Mouse (Mus musculus) small intestine, adult 2 months (tissue): ENCODE data around the gene Snrpb2. TPM values are rescaled to one million over a fixed set of nuclear protein-coding genes. Genes with fewer than 3 reads are reported as not detected.

Experiments
- H3K27ac ChIP-seq: fragments of 200-500 bp; 2 replicates; pipeline ENCODE4 v1.5.1; 2012; ENCODE audit warnings: low read depth, low read length, control low read depth, inconsistent platforms; ENCODE audit not compliant: insufficient read depth
- H3K27me3 ChIP-seq: fragments of 200-500 bp; 2 replicates; pipeline ENCODE4 v1.6.1; 2012; ENCODE audit warnings: mild to moderate bottlenecking, moderate library complexity, low read length, inconsistent platforms; ENCODE audit not compliant: control insufficient read depth, insufficient read depth
- H3K36me3 ChIP-seq: fragments of 200-500 bp; 2 replicates; pipeline ENCODE4 v1.6.1; 2012; ENCODE audit warnings: mild to moderate bottlenecking, low read length, control low read depth, inconsistent platforms; ENCODE audit not compliant: control insufficient read depth, insufficient read depth
- H3K4me1 ChIP-seq: fragments of 200-500 bp; 2 replicates; pipeline ENCODE4 v1.6.1; 2012; ENCODE audit warnings: low read length, inconsistent platforms, mixed read lengths; ENCODE audit not compliant: control insufficient read depth, insufficient read depth, insufficient read length
- H3K4me3 ChIP-seq: fragments of 200-500 bp; 2 replicates; pipeline ENCODE4 v1.5.1; 2012; ENCODE audit warnings: low read depth, mild to moderate bottlenecking, control low read depth, inconsistent platforms, low read length, moderate library complexity
- CTCF ChIP-seq: fragments of 200-500 bp; IDR thresholded peaks from 2 replicates; pipeline ENCODE4 v1.5.1; 2012; ENCODE audit warnings: low read depth, mild to moderate bottlenecking, control low read depth, inconsistent platforms, low read length, moderate library complexity, mixed read lengths; ENCODE audit not compliant: insufficient replicate concordance, insufficient read length; ENCODE audit errors: extremely low read depth
- POLR2A ChIP-seq: fragments of 200-500 bp; IDR thresholded peaks from 2 replicates; pipeline ENCODE4 v1.6.1; 2012; ENCODE audit warnings: low read depth, mild to moderate bottlenecking, control low read depth, inconsistent platforms, low read length, moderate library complexity
- WGBS: fragments of 180-500 bp; shearing (Covaris S2); methylation state at CpG from one replicate; pipeline ENCODE4 v1.1.7; 2018; 5-methylcytosine and 5-hydroxymethylcytosine counted together
- polyA plus RNA-seq: library from polyadenylated mRNA; depleted of rRNA; stranded (reverse); fragments of >200 nt; gene quantifications from 2 replicates; pipeline ENCODE4 v1.2.3, GENCODE M21; 2012

Gene Snrpb2
- polyA plus RNA-seq, 1 experiment, result 0.43 TPM

DNA sequence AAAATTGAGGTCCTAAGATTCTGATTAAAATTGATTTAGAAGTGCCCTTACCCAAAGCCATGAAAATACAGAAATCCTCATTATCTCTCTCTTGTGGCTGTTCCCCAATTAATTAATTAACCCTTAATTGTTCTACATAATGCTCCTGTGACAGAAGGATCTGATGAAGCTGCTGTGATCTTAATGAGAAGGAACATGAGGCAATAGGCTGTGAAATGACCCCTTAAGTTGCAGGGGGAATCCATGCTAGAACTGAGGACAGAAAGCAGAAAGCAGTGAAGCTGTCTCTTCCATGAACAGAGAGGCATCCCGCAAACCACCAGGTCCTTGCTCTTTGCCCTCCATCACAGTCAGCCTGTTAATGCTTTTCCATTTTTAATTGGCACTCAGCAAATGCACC, 31.6 kb upstream of the Snrpb2 start:
- no peak for TF ChIP-seq POLR2A
- WGBS, result 97% methylated on average over 1 of the region's 1 CpGs

GRCm38 (mm10) chr2:143032378-143033255, 30.2 kb upstream of the Snrpb2 start:
- no peaks in the 10 kb centered on the region for H3K27me3 ChIP-seq
- TF ChIP-seq POLR2A, result no peak
- TF ChIP-seq CTCF, result no peak
- no peaks in the 10 kb centered on the region for H3K4me1 ChIP-seq
- H3K27ac ChIP-seq, result no peak overlapping the region
- WGBS, result 79% methylated on average over 10 of the region's 10 CpGs
- H3K4me3 ChIP-seq, result no peak overlapping the region
- H3K36me3 ChIP-seq, result no peaks in the 10 kb centered on the region

More for the DNA sequence above, 31.6 kb upstream of the Snrpb2 start:
- Histone ChIP-seq H3K27me3 (no peaks in the 10 kb centered on the region), H3K4me1 (no peaks in the 10 kb centered on the region), H3K4me3 (no peak overlapping the region), H3K27ac (no peak overlapping the region), H3K36me3 (no peaks in the 10 kb centered on the region)

DNA sequence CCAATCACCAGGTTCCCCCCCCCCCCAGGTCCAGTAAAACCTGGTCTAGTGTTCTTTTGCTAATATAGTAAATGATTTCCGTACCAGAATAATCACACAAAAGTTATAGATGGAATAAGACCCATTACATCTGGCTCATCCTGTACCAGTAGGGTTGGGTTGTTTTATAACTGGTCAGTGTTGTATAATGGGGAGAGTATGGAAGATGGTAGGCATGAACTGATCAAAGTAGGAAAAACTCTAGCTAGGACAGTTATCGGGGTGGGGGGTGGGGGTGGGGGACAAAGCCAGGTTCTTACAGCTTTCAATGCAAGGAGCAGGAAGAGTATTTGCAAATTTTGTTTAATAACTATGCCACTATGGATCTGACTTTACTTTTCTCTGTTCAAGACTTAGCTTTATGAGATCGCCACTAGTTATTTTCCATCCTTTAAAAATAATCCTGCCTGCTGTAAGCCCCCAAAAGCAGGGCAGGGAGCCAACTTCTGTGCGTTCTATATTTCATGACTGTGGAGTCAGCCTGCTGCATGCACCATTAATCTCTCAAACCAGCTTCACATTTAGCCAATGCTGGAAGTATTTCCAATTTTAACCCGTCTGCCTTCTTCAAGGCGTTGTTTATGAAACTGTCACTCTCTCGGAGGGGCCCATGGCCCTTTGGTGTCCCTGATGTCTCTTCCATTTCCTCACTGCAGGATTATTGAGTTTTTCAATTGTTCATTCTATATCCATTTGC, 28.3 kb upstream of the Snrpb2 start:
- TF ChIP-seq CTCF (no peak), POLR2A (no peak)
- Histone ChIP-seq H3K36me3 (no peaks in the 10 kb centered on the region), H3K4me1 (no peaks in the 10 kb centered on the region), H3K27ac (no peak overlapping the region), H3K4me3 (no peak overlapping the region), H3K27me3 (no peaks in the 10 kb centered on the region)
- WGBS, result 79% methylated on average over 7 of the region's 7 CpGs

DNA sequence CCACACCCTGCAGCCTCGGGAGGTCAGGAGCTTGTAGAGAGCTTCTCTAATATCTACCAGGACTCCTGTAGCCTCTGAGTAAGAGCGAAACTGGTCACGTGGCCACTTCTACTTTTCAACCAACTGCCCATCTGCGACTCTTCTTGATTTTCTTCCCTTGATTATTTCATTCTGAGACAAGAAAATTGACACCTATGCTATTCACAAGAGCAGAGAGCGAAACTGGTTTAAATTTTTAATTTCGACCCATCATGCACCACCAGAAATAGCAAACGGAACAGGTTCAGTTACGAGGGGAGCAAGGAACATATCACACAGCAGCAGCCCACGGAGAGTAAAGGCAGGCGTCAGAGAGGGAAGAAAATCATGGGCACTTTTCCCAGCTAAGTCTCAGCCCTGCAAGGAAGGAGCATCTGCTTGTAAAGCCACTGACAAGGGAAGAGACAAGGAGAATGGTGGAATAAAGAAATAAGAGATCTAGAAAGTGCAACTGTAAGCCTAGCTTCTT, 27.7 kb upstream of the Snrpb2 start:
- TF ChIP-seq CTCF (no peak), POLR2A (no peak)
- Histone ChIP-seq H3K4me1 (no peaks in the 10 kb centered on the region), H3K27me3 (no peaks in the 10 kb centered on the region), H3K36me3 (no peaks in the 10 kb centered on the region), H3K4me3 (no peak overlapping the region), H3K27ac (no peak overlapping the region)
- 70% methylated on average over 10 of the region's 10 CpGs for WGBS

DNA sequence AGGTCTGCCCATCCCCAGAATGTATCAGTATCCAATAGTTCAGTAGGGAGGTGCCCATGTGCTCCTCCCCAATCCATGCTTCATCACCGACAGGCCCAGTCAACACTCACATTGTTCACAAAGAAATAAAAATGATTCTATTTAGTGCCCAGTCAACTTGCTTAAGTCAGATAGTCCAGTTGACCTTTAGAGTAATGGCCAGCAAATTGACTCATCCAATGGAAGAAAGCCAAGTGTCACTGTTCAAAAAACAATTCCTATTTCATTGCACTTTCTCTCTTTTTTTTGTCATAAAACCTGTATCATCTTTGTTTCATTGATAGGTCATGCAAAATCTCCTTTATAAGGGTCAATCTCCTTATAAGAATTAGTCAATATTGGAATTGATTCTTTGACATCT, 21.2 kb upstream of the Snrpb2 start:
- Histone ChIP-seq H3K4me3 (no peak overlapping the region), H3K4me1 (no peaks in the 10 kb centered on the region), H3K36me3 (no peaks in the 10 kb centered on the region), H3K27ac (no peak overlapping the region), H3K27me3 (no peaks in the 10 kb centered on the region)
- 89% methylated on average over 1 of the region's 1 CpGs for WGBS
- TF ChIP-seq POLR2A (no peak), CTCF (no peak)

DNA sequence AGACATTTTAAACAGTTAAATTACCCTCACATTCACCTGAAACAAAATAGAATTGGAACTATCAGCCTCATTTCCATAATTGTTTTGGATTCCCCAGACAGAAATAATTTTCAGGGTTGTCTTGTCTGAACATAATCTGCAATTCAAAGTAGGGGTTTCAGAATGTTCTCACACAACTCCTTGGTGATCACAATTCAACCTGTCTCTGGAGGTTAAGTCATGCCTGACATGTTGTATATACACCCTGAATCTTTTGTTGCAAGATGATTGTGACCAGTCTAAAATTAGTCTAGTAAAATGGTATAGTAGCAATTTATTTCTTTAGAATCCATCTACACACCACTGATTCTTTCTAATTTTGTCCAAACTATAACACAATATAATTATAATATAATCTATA, 7.6 kb upstream of the Snrpb2 start:
- no peak for TF ChIP-seq POLR2A
- no peak for TF ChIP-seq CTCF
- no peak overlapping the region for H3K4me3 ChIP-seq
- no peaks in the 10 kb centered on the region for H3K4me1 ChIP-seq
- no peaks in the 10 kb centered on the region for H3K36me3 ChIP-seq
- H3K27ac ChIP-seq, result no peak overlapping the region
- no peaks in the 10 kb centered on the region; the same call in 1 of the 2 replicates for H3K27me3 ChIP-seq

DNA sequence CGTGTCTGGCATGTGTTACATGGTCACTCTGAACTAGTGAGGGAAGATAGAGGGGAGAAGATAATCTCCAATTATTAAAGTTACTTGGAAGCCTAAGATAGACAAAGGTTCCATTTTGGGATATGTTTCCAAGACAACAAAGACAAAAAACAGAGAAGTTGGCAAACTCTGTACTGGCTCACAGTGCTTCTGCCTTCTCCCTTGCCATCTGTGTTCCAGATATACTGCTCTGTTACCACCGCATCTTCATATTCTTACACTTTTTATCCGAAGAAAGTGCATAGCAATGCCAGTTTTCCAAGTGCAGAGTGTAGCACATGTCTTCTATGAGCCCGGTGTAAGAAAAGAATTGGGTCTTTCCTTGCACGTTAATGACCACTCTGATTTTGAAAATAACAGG, 6.1 kb upstream of the Snrpb2 start:
- Histone ChIP-seq H3K36me3 (no peaks in the 10 kb centered on the region), H3K27me3 (no peaks in the 10 kb centered on the region; the same call in 1 of the 2 replicates), H3K4me1 (no peaks in the 10 kb centered on the region), H3K4me3 (no peak overlapping the region), H3K27ac (no peak overlapping the region)
- 69% methylated on average over 5 of the region's 5 CpGs for WGBS
- TF ChIP-seq CTCF, result no peak
- no peak for TF ChIP-seq POLR2A
